Comparison of ENCODE assay signal across 20 mouse cellular contexts in genomic region chr9:122872595-122872994, GRCm38 (mm10). TPM values are rescaled to one million over a fixed set of nuclear protein-coding genes. Genes with fewer than 3 reads are reported as not detected.
"Had no signal": no experiment of that assay in that cellular context is flagged by ENCODE, and none has a peak within 500 bp of the region (broad histone marks: within the 10 kb centered on the region; RNA-seq: fewer than 3 reads in every experiment).

No protein-coding gene starts in this region.

- H3K4me3 ChIP-seq: neural tube, embryonic 15.5 days; stomach, embryonic 15.5 days had no signal

- H3K4me2 ChIP-seq: neural tube, embryonic 15.5 days; stomach, embryonic 15.5 days had no signal

- DNase-seq: retina, postnatal 1 day; right cerebral cortex, adult 18-20 months; right cerebral cortex, postnatal 14 days; right cerebral cortex, postnatal 25 days; right cerebral cortex, postnatal 4 days; spleen, adult 18-20 months; thymus, adult 18-20 months; thymus, adult 2 months; thymus, postnatal 14 days; thymus, postnatal 25 days; thymus, postnatal 36 days; thymus, postnatal 4 days had no signal

- H3K9me3 ChIP-seq: neural tube, embryonic 15.5 days; stomach, embryonic 15.5 days had no signal

- H3K4me1 ChIP-seq: neural tube, embryonic 15.5 days; stomach, embryonic 15.5 days had no signal

- H3K9ac ChIP-seq: neural tube, embryonic 15.5 days; stomach, embryonic 15.5 days had no signal

- H3K36me3 ChIP-seq: neural tube, embryonic 15.5 days; stomach, embryonic 15.5 days had no signal

- H3K27ac ChIP-seq: neural tube, embryonic 15.5 days; stomach, embryonic 15.5 days; stomach, postnatal 0 days had no signal

- H3K27me3 ChIP-seq: neural tube, embryonic 15.5 days; stomach, embryonic 15.5 days had no signal

RNA-seq across cellular contexts. Expression of gene Gm35549, which starts 28.8 kb away (rescaled TPM):
- polyA plus RNA-seq: small intestine, adult 2 months; spleen, adult 2 months; thymus, adult 2 months; thymus, postnatal 0 days; urinary bladder, adult 2 months had no signal

RNA-seq across cellular contexts. Expression of gene Zfp105, which starts 50.3 kb away (rescaled TPM):
- total RNA-seq: neutrophil, adult 5-6 weeks had no signal
